Mouse (Mus musculus) brain, adult 2 months (tissue): Measurements from ENCODE around the gene Gpr89.

Experiments used
- DNase-seq: peaks from one replicate; pipeline ENCODE4 v3.0.0; 2011; ENCODE audit warnings: low read depth, low spot score

Gene Gpr89

GRCm38 (mm10) chr3:96870270-96870669, 34.9 kb downstream of the Gpr89 start:
- peak; percentile 69 for DNase-seq

GRCm38 (mm10) chr3:96869091-96869490, 36.1 kb downstream of the Gpr89 start:
- no peak for DNase-seq

- DNase-seq: no peak
Measured at GRCm38 (mm10) chr3:96868566-96868965, 36.6 kb downstream of the Gpr89 start.

GRCm38 (mm10) chr3:96867863-96868262, 37.3 kb downstream of the Gpr89 start:
- no peak for DNase-seq

- peak; percentile 43 for DNase-seq
Measured at GRCm38 (mm10) chr3:96860498-96860897, 44.6 kb downstream of the Gpr89 start.

GRCm38 (mm10) chr3:96855833-96856232, 49.3 kb downstream of the Gpr89 start:
- DNase-seq: no peak

GRCm38 (mm10) chr3:96854376-96854775, 50.8 kb downstream of the Gpr89 start:
- no peak for DNase-seq

- no peak for DNase-seq
Measured at GRCm38 (mm10) chr3:96852561-96852960, 52.6 kb downstream of the Gpr89 start.

GRCm38 (mm10) chr3:96849168-96849727, 55.9 kb downstream of the Gpr89 start:
- peak; percentile 36 for DNase-seq

GRCm38 (mm10) chr3:96848470-96848869, 56.7 kb downstream of the Gpr89 start:
- peak; percentile 68 for DNase-seq

GRCm38 (mm10) chr3:96847661-96848060, 57.5 kb downstream of the Gpr89 start:
- DNase-seq: no peak

GRCm38 (mm10) chr3:96846985-96847384, 58.2 kb downstream of the Gpr89 start:
- DNase-seq: no peak

- no peak for DNase-seq
Measured at GRCm38 (mm10) chr3:96845806-96846205, 59.3 kb downstream of the Gpr89 start.

- no peak for DNase-seq
Measured at GRCm38 (mm10) chr3:96845191-96845590, 60.0 kb downstream of the Gpr89 start.

- DNase-seq: no peak
Measured at GRCm38 (mm10) chr3:96838996-96839645, 66.0 kb downstream of the Gpr89 start.

GRCm38 (mm10) chr3:96836414-96836813, 68.7 kb downstream of the Gpr89 start:
- DNase-seq: no peak

GRCm38 (mm10) chr3:96834587-96835348, 70.4 kb downstream of the Gpr89 start:
- DNase-seq: no peak

GRCm38 (mm10) chr3:96832930-96833329, 72.2 kb downstream of the Gpr89 start:
- no peak for DNase-seq

GRCm38 (mm10) chr3:96829856-96830255, 75.3 kb downstream of the Gpr89 start:
- no peak for DNase-seq

- DNase-seq: no peak
Measured at GRCm38 (mm10) chr3:96828984-96829383, 76.2 kb downstream of the Gpr89 start, which contains the start of the genes Pdzk1 and Cd160. Pdzk1 (plus strand) TSS chr3:96829284. Cd160 (minus strand) TSS chr3:96829351.

GRCm38 (mm10) chr3:96828308-96828864, 76.8 kb downstream of the Gpr89 start:
- DNase-seq: peak; percentile 10

- DNase-seq: no peak
Measured at GRCm38 (mm10) chr3:96825261-96825660, 79.9 kb downstream of the Gpr89 start.
